Mouse (Mus musculus): ENCODE results near the gene Zfp513.
A peak's percentile ranks its signal among the peaks of the same experiment; 100 is the strongest.

The Zfp513 gene

DNA sequence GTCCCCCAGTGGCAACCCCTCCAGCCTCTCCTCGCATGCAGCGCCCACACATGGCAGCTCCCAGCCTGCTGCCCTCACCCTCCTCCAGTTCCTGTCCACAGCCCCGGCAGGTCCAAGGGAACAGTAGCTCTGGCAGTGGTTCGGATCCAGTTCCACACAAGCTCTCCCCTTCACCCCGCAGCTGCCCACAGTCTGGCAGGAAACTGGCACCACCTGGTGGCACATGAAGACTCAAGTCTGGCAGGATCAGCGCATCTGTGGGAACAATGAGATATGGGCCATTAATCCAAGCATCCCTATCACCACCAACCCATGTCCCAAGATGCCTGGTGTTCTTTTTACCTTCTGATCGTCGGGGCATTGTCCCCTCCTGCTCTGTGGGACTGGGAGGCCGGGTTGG lies 2.2 kb downstream of the Zfp513 start:
- no peak for DNase-seq

GRCm38 (mm10) chr5:31199321-31199892 lies 2.7 kb downstream of the Zfp513 start:
- peak in 1 of 2 experiments; percentile 42 for DNase-seq

GRCm38 (mm10) chr5:31198616-31199320 lies 3.3 kb downstream of the Zfp513 start:
- DNase-seq, result no peak

- peak in 1 of 2 experiments; percentile 24 for DNase-seq
Measured at GRCm38 (mm10) chr5:31198170-31198569, 3.9 kb downstream of the Zfp513 start.

DNA sequence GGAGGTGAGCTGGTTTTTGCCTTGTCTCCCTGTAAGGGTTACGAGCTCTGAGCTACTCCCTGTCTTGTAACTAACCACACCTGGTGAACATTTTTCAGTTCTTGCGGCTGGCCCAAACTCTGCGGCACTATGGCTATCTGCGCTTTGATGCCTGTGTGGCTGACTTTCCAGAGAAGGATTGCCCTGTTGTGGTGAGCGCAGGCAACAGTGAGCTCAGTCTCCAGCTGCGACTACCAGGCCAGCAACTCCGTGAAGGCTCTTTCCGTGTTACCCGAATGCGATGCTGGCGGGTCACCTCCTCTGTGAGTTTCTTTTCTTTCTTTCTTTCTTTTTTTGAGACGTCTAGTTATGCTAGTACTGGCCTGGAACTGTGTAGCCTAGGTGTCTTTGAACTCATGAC lies 5.0 kb downstream of the Zfp513 start:
- DNase-seq, result peak in 1 of 2 experiments; percentile 13

DNA sequence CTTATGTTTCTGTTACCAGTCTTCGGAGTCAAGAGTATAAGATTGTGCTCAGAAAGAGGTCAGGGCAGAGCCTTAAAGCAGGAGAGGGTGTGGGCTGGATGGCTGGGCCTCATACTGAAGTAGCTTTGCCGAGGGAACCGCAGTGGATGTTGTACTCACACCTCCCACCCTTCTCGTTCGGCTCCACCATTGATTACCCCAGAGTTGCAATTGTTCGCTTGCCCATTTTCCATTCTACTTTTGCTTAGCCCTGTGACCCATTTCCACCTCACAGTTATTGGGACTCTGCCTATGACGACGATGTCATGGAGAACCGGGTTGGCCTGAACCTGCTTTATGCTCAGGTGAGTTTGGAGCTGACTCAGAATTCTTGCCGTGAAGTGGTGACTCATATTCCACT lies 5.9 kb downstream of the Zfp513 start:
- DNase-seq, result no peak

DNA sequence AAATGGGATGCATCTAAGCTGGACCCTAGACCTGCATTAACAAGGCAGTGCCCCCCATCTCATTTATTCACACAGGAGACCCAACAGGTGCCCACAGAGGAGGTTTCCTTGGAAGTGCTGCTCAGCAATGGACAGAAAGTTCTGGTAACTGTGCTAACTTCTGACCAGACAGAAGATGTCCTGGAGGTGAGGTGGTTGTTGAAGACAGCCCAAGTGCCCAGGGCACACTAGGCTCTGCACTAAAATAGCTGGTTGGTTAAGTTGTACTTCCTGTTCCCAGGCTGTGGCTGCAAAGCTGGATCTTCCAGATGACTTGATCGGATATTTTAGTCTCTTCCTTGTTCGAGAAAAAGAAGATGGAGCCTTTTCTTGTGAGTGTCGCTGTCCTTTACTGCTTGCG lies 6.4 kb downstream of the Zfp513 start:
- no peak for DNase-seq

- DNase-seq, result peak in 1 of 2 experiments; percentile 16
Measured at GRCm38 (mm10) chr5:31194486-31195485, 7.3 kb downstream of the Zfp513 start.

- DNase-seq, result no peak
Measured at GRCm38 (mm10) chr5:31193631-31194281, 8.3 kb downstream of the Zfp513 start.

DNA sequence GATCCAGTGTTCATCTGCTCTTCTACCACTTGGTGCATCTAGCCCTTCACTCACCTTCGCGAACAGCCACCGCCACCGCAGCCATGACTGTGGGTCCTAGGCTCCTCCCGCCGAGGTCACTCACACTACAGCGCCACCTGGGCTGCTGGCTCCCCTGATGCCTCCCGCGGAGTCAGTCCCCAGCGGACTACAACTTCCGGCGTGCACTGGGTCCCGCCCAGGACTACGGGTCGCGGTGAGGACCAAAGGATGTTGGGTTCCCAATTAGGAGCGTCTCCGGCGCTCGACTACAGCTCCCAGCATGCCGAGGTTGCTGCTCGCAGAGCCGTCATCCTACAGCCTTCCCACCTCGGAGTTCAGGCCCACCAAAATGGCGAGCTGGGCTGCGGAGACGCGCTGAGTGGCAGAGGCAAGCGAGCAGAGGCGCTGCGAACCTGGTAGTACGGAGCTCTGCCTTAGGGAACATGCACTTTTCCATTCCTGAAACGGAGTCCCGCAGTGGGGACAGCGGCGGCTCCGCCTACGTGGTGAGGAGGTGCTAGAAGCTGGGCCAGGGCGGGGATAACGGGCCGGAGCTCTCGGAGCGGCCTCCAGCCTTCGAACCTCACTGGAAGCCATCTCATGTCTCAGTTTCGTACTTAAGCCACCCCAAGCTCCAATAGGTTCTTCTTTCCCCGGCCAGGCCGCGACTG lies 9.0 kb downstream of the Zfp513 start, which contains the start of the genes Snx17 and Eif2b4:
Gene Snx17 (plus strand): TSS at position 289 of the 692 bp plus-strand sequence.
Gene Eif2b4 (minus strand): TSS at position 492 of the 692 bp plus-strand sequence.
- DNase-seq, result peak; percentile 100

DNA sequence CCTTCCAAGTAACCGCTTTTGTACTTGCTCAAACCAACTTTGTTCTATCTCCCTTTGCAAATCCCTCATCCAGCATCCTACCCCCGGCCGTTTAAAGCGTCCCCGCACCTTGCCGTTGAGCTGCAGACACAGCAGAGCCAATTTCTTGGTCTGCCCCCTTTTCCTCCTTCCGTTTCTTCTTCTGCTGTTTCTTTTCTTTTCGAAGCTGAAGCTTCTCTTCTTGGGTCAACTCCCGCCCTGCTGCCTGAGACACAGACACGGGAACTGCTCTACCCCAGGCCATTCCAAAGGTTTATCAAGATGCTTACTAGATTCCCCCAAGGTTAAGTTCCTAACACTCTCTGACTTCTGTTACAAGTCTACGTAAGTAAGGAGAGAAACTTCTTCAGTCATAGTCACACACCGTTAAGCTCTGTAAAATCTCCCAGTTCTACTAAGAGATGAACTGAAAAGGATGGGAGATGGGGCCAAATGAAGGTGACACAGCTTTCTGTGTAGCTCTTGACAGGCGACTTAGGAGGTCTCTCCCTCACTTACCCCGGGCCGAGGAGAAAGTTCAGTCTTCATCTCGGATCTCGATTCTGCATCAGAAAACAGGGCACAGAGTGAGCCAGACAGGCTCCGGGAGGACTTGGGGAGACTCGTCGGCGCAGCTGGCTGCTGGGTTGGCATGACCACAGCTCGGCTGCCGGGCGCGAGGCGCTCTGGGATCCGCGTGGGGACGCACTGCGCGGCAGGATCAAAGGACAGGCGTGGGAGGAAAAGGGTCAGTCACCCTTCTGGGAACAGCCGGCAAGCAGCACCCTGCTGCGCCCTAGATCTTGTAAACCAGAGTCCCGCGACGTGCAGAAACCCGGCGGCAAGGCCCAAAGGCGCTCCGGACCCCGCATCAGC lies 9.8 kb downstream of the Zfp513 start:
- DNase-seq, result no peak

- no peak for DNase-seq
Measured at GRCm38 (mm10) chr5:31190201-31190600, 11.9 kb downstream of the Zfp513 start.

GRCm38 (mm10) chr5:31188223-31188840 lies 13.8 kb downstream of the Zfp513 start:
- DNase-seq, result no peak

- no peak for DNase-seq
Measured at GRCm38 (mm10) chr5:31183678-31184077, 18.4 kb downstream of the Zfp513 start.

DNA sequence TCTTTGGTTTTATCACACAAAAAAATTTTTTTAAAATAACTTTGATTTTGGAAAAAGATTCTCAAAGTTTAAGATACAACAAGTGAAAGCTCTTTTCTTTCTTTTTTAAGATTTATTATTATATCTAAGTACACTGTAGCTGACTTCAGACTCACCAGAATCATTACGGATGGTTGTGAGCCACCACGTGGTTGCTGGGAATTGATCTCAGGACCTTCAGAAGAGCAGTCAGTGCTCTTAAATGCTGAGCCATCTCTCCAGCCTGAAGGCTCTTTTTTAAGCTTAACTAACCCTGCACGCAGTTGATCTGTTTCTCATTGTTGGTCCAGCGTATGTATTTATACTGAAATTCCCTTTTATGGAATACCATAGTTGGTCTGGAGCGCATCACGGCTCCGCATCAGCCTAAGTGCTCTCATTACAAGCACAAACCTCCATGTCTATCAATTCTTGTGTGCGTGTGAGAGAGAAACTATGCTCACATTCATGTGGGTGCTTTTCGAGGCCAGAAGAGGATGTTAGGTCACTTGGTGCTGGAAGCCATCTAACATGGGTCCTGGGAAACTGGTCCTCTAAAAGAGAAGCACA lies 20.8 kb downstream of the Zfp513 start:
- DNase-seq, result no peak

GRCm38 (mm10) chr5:31179766-31180630 lies 22.1 kb downstream of the Zfp513 start, which contains the start of the genes Gm29609 and Gtf3c2:
Gene Gm29609, minus strand, starts transcription at chr5:31179911.
Gene Gtf3c2, minus strand, starts transcription at chr5:31180144.
- DNase-seq, result peak; percentile 97

- peak in 1 of 2 experiments; percentile 38 for DNase-seq
Measured at GRCm38 (mm10) chr5:31179301-31179765, 22.8 kb downstream of the Zfp513 start.

DNA sequence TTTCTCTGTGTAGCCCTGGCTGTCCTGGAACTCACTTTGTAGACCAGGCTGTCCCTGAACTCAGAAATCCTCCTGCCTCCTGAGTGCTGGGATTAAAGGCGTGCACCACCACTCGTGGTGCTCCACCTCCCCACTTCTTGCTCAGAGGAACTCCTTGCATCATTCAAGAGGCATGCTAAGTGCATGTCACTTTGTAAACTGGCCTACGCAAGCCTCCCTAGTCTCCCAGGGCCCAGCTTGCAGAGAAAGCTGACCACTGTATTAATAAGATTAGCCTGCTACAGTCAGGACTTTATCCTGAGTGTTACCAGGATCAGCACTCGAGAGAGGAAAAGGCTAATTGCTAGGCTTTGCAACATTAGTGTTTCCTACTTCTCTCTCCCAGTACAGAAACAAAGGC lies 33.5 kb downstream of the Zfp513 start:
- DNase-seq, result no peak

DNA sequence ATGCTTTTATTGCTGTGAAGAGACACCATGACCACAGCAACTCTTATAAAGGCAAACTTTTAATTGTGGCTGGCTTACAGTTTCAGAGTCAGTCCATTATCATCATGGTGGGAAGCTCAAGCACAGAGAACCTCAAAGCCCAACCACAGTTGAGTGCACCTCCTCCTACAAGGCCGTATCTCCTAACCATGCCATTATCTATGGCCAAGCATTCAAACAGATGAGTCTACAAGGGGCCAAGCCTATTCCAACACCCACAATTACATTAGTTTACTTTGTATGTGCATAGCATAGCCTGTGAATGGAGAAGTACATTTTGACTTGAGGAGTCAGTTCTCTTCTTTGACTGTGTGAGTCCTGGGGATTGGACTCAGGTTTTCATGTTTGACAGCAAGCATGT lies 37.2 kb downstream of the Zfp513 start:
- no peak for DNase-seq
